In genomic region chr16:10306101-10306500, GRCm38 (mm10) we compare ENCODE assay signal across 21 mouse cellular contexts. TPM values are rescaled to one million over a fixed set of nuclear protein-coding genes. Genes with fewer than 3 reads are reported as not detected.
DNase-seq lines count a peak whose midpoint lies in the region; ATAC-seq and TF ChIP-seq lines count a peak whose summit lies in the region.
"Had no signal": no experiment of that assay in that cellular context is flagged by ENCODE, and none has a peak within 500 bp of the region (broad histone marks: within the 10 kb centered on the region; RNA-seq: fewer than 3 reads in every experiment).

No protein-coding gene starts in this region.

- peak overlapping the region; percentile 43; the same call in 1 of the 2 replicates for H3K27ac ChIP-seq in lung, postnatal 0 days (ENCODE audit: low read length)
- H3K27ac ChIP-seq: hindbrain, embryonic 15.5 days; neural tube, embryonic 15.5 days had no signal

- H3K4me2 ChIP-seq in lung, postnatal 0 days (replicated peaks; ENCODE audit: low read depth, low read length): no peak overlapping the region
- H3K4me2 ChIP-seq: heart, embryonic 11.5 days; hindbrain, embryonic 15.5 days; liver, embryonic 11.5 days; neural tube, embryonic 15.5 days had no signal

- DNase-seq in adrenal gland, postnatal 10 days: peak; percentile 24
- DNase-seq in adrenal gland, postnatal 25 days: no peak
- peak; percentile 7 for DNase-seq in right cerebral cortex, postnatal 4 days
- DNase-seq in right cerebral cortex, postnatal 36 days (ENCODE audit: low spot score in 2 of 2): no peak
- DNase-seq in lung, postnatal 0 days (ENCODE audit: low spot score): peak; percentile 91
- DNase-seq in splenic B cell, adult 2 months (ENCODE audit: low read depth, low spot score): peak; percentile 18
- DNase-seq in left cerebral cortex, adult 11 months (ENCODE audit: low spot score): no peak
- DNase-seq in testis, postnatal 14 days (ENCODE audit: low spot score): no peak
- DNase-seq: adrenal gland, postnatal 14 days; cerebellum, adult 9-10 months; gastrocnemius, postnatal 36 days; heart, postnatal 14 days; layer of hippocampus, adult 9-11 months; midbrain, embryonic 14.5 days; retina, postnatal 1 day had no signal

- 35% methylated on average over 3 of the region's 3 CpGs for WGBS in lung, postnatal 0 days

- no peak for TF ChIP-seq CTCF in lung, postnatal 0 days (IDR thresholded peaks at IDR 0.05)

- peaks cover 29% of the 10 kb centered on the region; the same call in 1 of the 2 replicates for H3K4me1 ChIP-seq in lung, postnatal 0 days (ENCODE audit: insufficient read depth, low read depth, low read length)
- H3K4me1 ChIP-seq: hindbrain, embryonic 15.5 days; neural tube, embryonic 15.5 days had no signal

- 0 out of 2 replicates have a peak, but pooled peaks cover 9% of the 10 kb centered on the region for H3K36me3 ChIP-seq in lung, postnatal 0 days (ENCODE audit: insufficient read depth, low read length)
- no peaks in the 10 kb centered on the region for H3K36me3 ChIP-seq in splenic B cell, adult 2 months (ENCODE audit: control insufficient read depth, insufficient read depth, low read length, poor library complexity, severe bottlenecking)
- H3K36me3 ChIP-seq: hindbrain, embryonic 15.5 days; neural tube, embryonic 15.5 days had no signal

- TF ChIP-seq EP300 in lung, postnatal 0 days (IDR thresholded peaks at IDR 0.05): peak; percentile 77

- H3K9me3 ChIP-seq in lung, postnatal 0 days (ENCODE audit: low read length): no peaks in the 10 kb centered on the region
- H3K9me3 ChIP-seq: hindbrain, embryonic 15.5 days; neural tube, embryonic 15.5 days had no signal

- no peak overlapping the region for H3K4me3 ChIP-seq in lung, postnatal 0 days (ENCODE audit: low read depth, low read length)
- H3K4me3 ChIP-seq: hindbrain, embryonic 15.5 days; myocyte; neural tube, embryonic 15.5 days had no signal

- no peak overlapping the region for H3K9ac ChIP-seq in lung, postnatal 0 days (replicated peaks; ENCODE audit: low read depth)
- H3K9ac ChIP-seq: hindbrain, embryonic 15.5 days; neural tube, embryonic 15.5 days had no signal

- no peaks in the 10 kb centered on the region for H3K27me3 ChIP-seq in lung, postnatal 0 days (replicated peaks; ENCODE audit: insufficient read depth, low read length)
- no peaks in the 10 kb centered on the region for H3K27me3 ChIP-seq in splenic B cell, adult 2 months (ENCODE audit: control insufficient read depth, insufficient read depth, low read length, poor library complexity, severe bottlenecking)
- H3K27me3 ChIP-seq: hindbrain, embryonic 15.5 days; neural tube, embryonic 15.5 days had no signal

- ATAC-seq in lung, postnatal 0 days: peak; percentile 78
- ATAC-seq: intestine, embryonic 16.5 days had no signal

RNA-seq across cellular contexts. Expression of gene Emp2, which starts 7.7 kb away (rescaled TPM):
- total RNA-seq in adrenal gland, postnatal 10 days (2021): 10 to 100 TPM in 1 of 2 experiments, 1 to 10 TPM in 1; 9.8 to 11.6 TPM
- 4.3 and 4.7 TPM in 2 replicates for total RNA-seq in adrenal gland, postnatal 25 days (2021)
- polyA plus RNA-seq in lung, postnatal 0 days (2015; fragmentation: Nextera tagmentation; extraction: Ambion mirVana): 584 and 640 TPM in 2 replicates

Comparison
In these comparisons a context has a peak if more than half of its experiments do, and no peak if none do; other contexts are left out.
1. DNase-seq: peak in adrenal gland, postnatal 10 days (single experiment), right cerebral cortex, postnatal 4 days (single experiment), lung, postnatal 0 days (single experiment) and splenic B cell, adult 2 months (single experiment); none in adrenal gland, postnatal 25 days (single experiment), right cerebral cortex, postnatal 36 days (0 of 2), left cerebral cortex, adult 11 months (single experiment) and testis, postnatal 14 days (single experiment).